Mouse (Mus musculus): ENCODE data around the gene Fbn1.

Fbn1 gene

DNA sequence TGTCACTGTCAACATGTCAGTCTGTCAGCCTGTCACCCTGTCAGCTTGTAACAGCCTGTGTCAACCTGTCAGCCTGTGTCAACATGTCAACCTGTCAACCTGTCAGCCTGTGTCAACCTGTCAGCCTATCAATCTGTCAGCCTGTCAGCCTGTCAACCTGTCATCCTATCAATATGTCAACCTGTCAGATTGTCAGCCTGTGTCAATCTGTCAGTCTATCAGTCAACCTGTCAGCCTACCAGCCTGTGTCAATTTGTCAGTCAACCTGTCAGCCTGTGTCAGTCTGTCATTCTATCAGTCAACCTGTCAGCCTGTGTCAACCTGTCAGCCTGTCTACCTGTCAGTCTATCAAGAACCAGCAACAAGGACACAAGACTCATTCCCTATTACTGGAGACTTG lies 6.3 kb downstream of the Fbn1 start:
- no peak for DNase-seq (ENCODE audit: low read depth, low spot score)

DNA sequence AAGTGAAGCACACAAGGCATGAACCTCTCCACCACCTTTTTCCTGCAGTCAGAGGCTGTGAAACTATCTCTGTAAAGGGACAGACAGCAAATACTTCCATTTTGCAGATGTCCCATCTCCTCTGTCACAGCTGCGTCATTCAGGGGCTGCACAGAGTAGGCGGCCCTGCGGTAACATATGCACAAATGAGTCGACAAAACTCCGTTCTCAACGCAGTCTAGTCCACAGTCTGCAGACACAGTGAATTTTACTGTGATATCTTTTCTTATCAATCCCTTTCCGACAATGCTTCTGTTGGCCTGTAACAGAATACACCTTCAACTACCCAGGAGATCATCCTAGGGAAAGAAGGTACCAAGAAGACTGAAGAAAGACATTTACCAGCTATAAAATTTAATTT lies 9.6 kb downstream of the Fbn1 start:
- no peak for DNase-seq (ENCODE audit: low read depth, low spot score)

DNA sequence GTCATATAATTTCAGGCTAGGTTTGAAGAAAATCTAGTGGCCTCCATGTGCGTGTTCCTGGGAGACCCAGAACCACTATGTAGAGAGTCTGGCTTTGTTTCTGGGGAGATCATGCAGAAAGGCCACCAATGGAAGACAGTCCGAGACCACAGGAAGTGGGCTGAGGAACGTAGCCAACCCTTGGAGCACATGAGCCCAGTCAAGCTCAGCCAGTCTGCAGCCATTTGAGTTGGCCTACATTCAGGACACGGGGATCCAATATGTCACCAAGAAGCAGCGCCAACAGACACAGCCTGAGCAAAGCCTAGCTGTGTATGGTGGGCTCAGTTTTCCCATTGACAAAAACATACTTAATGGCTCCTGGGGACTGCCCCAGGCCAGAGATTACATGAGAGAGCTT lies 11.1 kb downstream of the Fbn1 start:
- DNase-seq (ENCODE audit: low read depth, low spot score), result no peak

DNA sequence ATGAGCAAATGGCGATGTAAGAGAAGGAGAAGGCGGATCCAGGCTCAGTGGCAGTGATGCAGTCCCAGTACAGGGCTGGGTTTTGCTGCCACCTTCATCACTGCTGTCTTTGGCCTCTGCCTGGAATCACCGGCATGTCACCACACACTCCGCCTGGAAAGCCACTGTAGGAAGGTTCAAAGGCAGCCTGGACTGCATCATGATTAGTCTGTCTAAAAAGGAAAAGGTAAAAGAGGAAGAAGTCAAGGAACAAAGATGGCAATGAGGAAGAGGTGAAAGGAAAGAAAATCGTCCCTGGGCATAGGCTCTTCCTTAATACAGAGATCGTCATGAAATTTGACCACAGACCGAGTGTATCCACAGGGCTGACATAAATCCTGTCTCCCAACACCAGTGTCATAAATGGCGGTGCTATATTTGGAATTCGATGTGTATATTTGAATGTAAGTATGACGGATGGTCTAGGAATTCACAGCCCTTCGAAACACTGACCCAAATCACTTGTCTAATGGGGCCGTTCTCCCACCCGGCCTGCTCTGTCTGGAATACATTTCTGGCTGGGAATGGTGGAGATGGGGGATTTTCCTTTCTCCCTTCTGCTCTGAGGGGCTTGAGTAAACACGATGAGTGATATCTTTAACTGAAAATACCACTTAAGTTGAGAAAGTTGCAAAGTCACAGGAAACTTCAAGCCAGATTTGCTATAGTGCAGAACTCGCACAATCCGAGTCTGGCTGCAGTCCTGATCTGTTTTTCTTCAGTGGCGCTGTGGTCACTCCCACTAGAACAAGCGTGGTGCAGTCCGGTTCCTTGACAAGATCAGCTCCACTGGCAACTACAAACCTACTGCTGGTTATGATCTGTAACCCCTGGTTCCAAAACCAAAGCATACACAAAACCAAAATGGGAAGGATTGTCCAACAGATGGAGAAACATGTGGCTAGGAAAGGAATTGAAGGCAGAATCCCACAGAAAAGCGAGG lies 12.7 kb downstream of the Fbn1 start:
- DNase-seq (ENCODE audit: low read depth, low spot score), result no peak

DNA sequence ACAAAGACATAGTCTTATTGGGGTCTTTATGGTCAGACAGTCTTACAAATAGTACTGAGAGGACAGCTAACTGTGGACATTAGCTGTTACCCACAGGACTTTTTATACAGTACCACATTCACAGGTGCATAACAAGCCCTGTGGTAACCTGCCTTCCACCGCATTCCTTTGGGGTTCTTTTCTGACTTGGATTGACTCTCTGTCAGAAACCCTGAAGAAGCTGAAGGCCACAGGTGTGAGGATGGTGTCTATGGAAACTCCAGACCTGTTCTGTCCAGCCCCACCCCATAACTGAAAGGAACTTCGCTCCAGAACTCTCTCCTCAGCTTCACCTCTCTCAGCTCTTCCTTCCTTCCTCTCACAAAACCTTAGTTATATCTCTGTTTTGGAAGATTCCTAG lies 13.5 kb downstream of the Fbn1 start:
- DNase-seq (ENCODE audit: low read depth, low spot score), result no peak

DNA sequence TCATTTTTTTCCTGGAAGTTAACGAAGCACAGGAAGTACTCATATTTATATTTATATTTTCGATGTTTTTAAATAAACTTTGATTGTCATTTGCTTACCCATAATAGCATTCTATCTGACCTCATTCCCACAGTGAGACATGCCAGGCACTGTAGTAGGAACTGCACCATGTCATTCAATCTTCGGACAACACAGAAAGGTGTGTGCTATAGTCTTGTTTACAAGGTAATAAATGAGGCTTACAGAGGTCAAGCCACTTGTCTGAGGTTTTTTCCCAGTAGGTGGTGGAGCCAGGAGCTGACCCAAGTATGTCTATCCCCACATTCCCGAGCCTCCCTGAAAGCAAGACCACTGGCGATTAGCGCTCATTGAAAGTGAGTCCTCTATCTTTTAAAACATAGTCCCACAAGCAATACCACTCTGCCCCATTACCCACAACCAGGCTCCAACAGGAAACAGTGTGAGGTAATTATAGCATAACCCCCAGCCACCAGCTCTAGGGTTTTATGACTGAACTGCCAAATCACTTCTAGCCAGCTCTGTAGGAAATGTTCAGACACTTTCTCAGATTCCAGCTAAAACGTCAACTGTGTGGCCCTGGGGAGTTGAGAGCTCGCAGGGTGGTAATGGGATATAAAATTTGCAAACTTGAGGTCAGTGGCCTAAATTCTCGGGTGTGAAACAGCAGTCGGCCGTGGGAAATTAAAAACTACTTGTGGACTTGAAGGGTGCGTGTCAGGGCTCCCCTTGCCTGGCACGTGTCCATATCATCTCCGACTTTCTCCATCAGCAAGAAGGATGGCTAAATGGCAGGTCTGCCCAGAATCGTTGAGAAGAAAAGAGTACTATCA lies 15.5 kb downstream of the Fbn1 start:
- DNase-seq (ENCODE audit: low read depth, low spot score), result no peak

DNA sequence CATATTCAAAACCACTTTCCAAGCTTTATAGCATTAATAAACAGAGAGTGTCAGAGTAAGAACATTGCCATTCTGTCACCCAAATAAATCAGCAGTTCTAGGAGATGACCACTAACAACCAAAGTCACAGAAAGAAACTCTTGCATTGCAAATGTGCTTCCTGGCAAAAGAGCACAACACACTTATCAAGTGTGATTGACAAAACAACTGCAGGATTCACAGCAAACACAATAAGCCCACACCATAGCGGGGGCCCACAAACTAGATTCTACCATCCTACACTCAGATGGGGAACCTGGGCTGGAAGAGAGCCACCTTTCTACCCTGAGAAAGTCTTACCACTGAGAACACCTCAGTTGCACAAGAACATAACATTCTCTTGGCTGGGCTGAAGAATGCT lies 17.8 kb downstream of the Fbn1 start:
- DNase-seq (ENCODE audit: low read depth, low spot score), result no peak

DNA sequence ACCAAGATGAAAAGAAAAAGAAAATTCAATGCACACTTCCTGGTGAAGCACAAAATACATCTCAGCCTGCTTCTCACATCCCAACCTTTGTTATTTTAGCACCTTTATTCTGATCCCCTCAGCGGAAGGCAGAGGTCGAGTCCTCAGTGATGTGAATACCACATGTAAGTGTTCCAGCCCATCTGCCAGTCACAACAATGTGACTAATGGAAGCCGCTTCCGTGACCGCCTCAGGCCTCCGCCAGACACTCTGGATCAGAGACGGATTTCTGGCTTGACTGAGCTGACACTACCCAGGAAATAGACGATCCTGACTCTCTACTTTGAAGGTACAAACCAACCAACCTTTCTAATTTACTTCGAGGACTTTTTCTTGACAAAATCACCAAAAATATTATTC lies 22.9 kb downstream of the Fbn1 start:
- DNase-seq (ENCODE audit: low read depth, low spot score), result no peak

DNA sequence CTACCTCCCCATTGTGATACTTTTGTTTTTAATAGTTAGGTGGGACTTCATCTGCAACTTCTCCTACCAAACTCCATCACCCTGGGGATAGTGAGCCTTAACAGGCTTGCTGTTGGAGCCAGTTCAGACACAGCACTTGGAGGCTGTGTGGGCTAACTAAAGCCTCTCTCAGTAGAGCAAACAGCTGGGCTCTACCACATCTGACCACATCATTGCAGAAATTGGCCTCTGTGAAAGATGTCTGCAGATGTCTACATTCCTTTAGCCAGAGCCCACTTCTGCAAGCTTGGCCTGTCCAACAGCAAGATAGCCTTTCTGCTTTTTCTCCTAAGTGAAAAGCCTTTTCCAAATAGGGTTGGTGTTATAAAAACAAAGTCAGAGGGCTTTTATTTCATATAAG lies 23.6 kb downstream of the Fbn1 start:
- DNase-seq (ENCODE audit: low read depth, low spot score), result no peak

DNA sequence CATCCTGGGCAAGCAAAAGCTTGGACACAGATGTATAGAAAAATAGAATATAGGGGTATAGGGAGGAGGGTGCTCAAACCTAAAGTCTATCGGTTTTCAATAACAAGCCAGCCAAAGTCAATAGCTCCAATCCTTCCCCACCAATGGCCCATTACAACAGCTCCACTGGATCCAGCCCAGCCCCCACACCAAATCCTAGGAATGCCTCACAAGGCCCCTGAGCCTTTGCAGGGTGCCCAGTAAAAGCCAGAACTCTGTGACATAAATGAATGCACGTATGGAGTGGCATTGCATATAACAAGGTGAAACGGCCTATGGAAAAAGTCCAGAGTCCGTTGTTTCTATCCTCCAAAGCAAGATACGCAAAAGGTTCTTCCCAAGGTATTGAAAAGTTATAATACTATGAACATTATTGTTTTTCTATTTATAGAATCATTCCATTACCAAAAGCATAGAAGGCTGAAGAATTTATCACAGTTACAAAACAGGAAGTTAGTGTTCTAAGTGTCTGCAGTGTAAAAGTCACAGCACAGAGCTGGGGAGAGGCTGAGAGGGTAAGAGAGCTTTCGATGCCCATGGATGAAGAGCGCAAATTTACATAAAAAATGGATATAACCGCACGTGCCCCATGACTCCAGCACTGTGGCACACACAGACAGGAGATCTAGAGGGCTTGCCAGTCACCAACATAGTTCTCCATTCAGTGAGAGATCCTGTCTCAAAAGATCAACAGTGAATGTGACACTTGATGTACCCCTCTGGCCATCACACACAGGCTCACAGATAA lies 26.1 kb downstream of the Fbn1 start:
- DNase-seq (ENCODE audit: low read depth, low spot score), result no peak

DNA sequence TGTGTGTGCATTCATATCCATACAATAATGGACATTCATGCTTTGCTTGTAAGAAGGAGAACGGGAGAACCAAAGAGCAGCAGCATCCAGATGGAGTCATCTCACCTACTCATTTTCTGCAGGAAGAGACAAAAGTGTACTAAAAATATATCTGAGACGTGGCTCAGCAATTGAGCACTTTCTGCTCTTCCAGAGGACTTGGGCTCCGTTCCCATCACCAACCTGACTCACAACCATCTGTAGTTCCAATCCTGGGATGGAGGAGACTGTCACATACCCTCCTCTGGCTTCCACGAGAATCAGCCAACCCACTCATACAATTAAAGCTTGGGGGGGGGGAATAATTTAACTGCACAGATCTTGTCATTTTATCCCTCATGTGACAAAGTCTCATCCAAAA lies 26.7 kb downstream of the Fbn1 start:
- DNase-seq (ENCODE audit: low read depth, low spot score), result no peak

DNA sequence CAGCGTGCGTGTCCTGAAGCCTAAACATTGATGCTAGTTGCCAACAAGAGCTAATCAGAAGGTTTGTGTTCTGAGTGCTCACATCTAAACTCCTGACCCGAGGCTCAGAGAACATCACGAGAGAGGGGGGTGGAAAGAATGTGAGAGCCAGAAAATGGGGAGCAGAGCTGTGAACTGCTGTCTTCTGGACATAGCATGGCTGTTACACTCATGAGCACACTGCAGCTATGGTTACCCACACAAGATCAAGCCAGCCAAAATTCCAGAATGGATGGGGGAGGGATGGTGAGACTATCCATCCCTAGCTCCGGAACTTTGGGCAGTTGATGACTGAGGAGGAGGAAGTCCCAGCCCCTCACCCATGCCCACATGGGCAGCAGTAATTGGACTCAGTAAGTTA lies 27.7 kb downstream of the Fbn1 start:
- no peak for DNase-seq (ENCODE audit: low read depth, low spot score)

DNA sequence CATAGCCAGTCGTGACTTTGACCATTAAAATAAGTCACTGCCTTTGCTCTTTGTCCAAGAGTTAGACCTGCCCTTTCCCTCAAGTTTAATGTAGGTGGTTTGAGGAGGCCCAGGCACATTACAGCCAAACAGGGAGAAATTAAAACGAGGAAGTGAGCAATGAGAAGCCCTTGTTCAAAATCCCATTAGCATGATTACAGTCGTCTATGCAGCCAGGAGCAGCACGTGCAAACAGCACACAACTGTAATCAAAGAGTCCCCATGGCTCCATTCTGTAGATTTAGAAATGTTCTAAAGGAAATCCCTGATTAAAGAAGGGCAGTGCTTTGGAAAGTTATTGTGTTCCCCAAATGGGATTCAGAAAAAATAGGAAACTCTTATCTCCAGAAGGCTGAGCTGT lies 29.1 kb downstream of the Fbn1 start:
- DNase-seq (ENCODE audit: low read depth, low spot score), result no peak

DNA sequence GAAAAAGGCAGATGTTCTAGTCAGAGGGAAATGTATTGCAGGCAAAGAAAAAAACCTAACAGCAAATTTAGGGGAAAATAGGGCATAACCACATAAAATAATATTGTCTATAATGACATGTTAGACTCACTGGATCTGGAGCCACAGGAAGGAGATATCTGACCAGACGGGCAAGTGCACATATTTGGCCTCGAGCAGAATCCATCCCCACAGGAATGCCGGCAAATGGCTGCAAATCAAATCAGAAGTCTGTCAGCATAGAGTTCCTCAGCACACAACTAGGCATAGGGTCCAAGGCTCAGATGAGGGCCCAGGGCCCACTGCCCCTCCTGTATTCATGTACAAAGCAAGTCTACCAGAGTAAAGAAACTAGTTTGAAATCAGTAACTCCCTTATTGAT lies 30.4 kb downstream of the Fbn1 start:
- no peak for DNase-seq (ENCODE audit: low read depth, low spot score)

DNA sequence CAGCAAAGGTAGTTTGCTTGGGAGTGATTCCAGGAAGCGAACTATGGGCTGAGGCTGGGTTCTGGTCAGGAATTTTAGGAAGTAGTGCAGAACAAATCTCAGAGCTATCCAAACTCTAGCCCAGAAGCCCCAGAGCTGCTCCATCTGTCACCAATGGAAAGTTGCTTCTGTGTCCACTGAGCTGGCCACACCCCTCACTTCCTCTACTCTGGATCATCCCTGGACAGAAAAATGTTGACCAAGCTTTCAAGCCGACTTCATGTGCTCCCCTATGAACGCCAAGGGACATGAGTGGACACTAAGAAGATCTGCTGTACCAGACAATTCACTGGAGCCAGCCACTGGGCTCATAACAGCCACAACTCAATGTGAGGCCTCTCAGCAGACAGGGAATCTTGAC lies 31.6 kb downstream of the Fbn1 start:
- DNase-seq (ENCODE audit: low read depth, low spot score), result no peak

DNA sequence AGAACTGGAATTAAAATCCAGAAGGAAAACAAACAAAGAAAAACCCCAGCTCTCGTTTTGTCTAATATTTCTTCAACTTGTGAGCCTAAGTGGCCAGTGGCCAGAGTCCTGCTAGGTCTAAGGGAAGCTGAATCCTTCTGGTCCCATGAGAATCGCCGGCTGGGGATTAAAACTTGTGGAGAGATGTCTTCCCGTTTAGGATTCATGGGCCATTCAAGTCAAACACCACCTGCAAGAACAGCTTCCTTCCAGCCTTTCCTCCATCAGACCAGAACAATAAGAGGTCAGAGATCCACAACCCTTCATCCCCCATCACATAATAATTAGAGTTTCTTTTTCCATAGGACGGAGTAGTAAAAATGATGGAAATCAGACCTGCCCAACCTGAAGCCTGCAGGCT lies 33.1 kb downstream of the Fbn1 start:
- no peak for DNase-seq (ENCODE audit: low read depth, low spot score)

DNA sequence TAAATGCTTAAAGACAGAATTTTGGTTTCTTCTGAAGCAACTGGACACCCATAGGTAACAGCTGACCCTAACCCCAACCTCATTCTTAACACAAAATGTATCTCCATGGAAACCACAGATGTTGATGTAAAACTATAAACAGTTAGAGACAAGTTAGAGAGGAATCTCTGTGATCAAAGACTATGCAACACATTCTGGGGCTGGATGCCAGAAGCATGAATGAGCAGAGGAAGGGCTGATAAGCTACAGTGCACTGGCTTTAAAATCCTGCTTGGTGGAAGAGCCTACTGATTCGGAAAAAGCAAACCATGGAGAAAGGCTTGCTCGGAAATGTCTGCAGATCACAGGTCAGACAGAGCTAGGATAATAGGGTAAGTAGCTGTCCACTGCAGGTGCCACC lies 34.6 kb downstream of the Fbn1 start:
- no peak for DNase-seq (ENCODE audit: low read depth, low spot score)

DNA sequence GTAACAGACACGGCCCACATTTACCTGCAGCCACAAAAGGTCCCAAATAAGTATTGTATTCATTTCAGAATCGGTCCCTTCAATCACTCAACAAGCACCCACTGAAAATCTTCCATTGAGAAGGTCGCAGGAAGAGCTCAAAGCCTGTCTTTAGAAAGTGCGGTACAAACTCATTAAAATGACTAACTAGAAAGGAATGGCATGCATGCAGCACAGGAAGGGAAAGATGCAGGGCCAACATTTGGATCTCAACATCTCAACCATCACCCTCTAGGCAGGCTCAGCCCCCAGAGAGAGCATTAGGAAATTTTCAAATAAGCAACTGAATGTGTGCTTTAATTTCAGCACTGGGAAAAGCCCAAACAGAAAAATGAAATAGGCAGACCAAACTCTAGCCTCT lies 36.1 kb downstream of the Fbn1 start:
- no peak for DNase-seq (ENCODE audit: low read depth, low spot score)

DNA sequence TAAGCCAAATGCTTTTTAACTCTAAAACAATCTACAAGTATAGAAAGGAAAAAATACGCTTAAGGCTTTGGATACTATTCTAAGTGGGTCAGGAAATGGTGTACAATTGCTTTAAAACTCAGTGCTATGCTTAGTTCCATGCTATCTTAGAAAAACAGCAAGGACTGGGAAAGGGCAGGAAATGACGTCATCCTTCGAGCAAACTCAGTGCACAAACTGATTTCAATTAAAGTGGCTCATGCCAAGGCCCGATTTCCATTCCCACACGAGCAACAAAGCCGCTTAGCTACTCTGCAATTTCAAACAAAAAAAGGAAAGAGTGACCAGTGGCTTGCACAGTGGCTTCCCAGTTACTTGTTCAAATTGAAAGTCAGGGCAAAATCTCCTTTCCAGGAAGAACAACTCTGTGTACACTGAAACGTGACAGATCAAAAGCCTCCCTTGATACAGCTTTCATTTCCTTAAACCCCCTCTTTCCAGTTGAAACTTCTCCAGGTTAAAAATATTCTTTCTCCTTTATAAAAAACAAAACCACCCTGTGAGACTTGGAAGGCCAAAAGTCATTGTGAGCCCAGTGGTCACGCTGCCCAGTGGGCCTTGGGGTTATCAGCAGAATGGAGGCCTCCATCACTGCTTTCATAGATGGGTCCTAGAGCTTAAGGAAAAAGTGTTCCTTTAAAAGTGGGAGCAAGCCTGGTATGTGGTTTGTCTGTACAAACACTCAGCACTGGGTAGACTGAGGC lies 37.1 kb downstream of the Fbn1 start:
- DNase-seq (ENCODE audit: low read depth, low spot score), result no peak

DNA sequence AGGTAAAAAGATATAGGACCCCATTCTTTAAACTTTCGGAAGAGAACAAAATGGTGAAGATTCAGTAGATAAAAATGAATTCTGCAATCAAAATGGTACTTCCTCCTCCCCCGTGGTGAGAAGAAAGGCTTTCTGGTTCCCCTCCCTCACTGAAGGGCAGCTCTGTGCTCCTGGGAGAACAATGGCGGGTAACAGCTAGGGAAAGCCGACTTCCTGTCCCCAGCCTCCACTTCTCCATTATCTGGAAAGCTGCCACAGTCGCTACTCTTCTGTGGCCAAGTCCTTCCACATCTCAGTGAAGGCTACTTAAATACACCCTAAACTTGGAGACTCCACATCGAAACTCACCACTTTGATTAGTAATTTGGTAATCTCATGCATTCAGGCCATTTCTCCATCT lies 43.8 kb downstream of the Fbn1 start:
- no peak for DNase-seq (ENCODE audit: low read depth, low spot score)

DNA sequence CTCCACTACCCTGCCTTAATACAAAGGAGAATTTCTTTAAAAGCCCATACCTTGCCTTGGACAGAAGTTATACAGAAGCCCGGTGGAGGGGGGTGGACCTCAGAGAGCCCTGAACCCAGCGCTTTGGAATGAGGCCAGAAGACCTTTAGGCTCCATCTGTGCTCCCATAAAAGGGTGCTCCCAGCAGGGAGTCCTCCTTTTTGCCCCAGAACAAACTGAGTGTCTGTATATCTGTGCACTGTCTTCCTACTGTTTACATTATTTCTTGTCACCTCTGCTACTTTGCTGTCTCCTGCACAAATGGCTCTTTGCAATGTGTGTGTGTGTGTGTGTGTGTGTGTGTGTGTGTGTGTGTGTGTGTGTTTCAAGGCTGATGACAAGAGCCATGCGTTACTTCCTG lies 48.7 kb downstream of the Fbn1 start:
- DNase-seq (ENCODE audit: low read depth, low spot score), result no peak
